Mouse (Mus musculus) ES-E14 (cell line): ENCODE measurements around the gene Gpr83. TPM values are rescaled to one million over a fixed set of nuclear protein-coding genes. Genes with fewer than 3 reads are reported as not detected.

ENCODE experiments used
- DNase-seq: peaks from one replicate; pipeline ENCODE4 v3.0.0-alpha.2; 2013; ENCODE audit warnings: low read depth, low spot score
- H3K27ac ChIP-seq: 2 replicates; pipeline ENCODE4 v1.5.1; 2012; ENCODE audit warnings: low read depth, mild to moderate bottlenecking, low read length, moderate library complexity, mixed read lengths; ENCODE audit not compliant: poor library complexity, insufficient read depth, severe bottlenecking
- H3K36me3 ChIP-seq: 2 replicates; pipeline ENCODE4 v1.6.1; 2012; ENCODE audit warnings: mild to moderate bottlenecking, low read length, moderate library complexity, mixed read lengths; ENCODE audit not compliant: control insufficient read depth, poor library complexity, insufficient read depth, severe bottlenecking
- H3K4me1 ChIP-seq, 2 experiments: fragments of 150-350 bp in 1 of 2; sonication (generic) in 1 of 2; 2 replicates each; pipeline ENCODE4 v1.6.1; 2012; ENCODE audit warnings: low read length in 2 of 2, mild to moderate bottlenecking in 1 of 2, mixed read lengths in 1 of 2; ENCODE audit not compliant: control insufficient read depth in 2 of 2, insufficient read depth in 2 of 2, poor library complexity in 1 of 2
- H3K4me3 ChIP-seq, 2 experiments: fragments of 150-350 bp in 1 of 2; sonication (generic) in 1 of 2; 2 replicates each; pipeline ENCODE4 v1.5.1; 2012; ENCODE audit warnings: low read length in 2 of 2, low read depth in 1 of 2, mild to moderate bottlenecking in 1 of 2, mixed read lengths in 1 of 2; ENCODE audit not compliant: insufficient read depth in 1 of 2, poor library complexity in 1 of 2, severe bottlenecking in 1 of 2
- H3K9ac ChIP-seq: 2 replicates; pipeline ENCODE4 v1.6.1; 2012; ENCODE audit warnings: low read depth, mild to moderate bottlenecking, low read length, mixed read lengths; ENCODE audit not compliant: poor library complexity, insufficient read depth, severe bottlenecking
- H3K9me3 ChIP-seq: fragments of 150-350 bp; sonication (generic); 2 replicates; pipeline ENCODE4 v1.6.1; 2012; ENCODE audit warnings: low read depth, mild to moderate bottlenecking, low read length; ENCODE audit not compliant: control insufficient read depth, insufficient read depth
- CHD2 ChIP-seq: IDR thresholded peaks from 2 replicates; pipeline ENCODE4 v1.6.1; 2014; ENCODE audit warnings: mild to moderate bottlenecking, low read depth, low read length, inconsistent platforms
- HCFC1 ChIP-seq: IDR thresholded peaks from 2 replicates; pipeline ENCODE4 v1.6.1; 2012; ENCODE audit warnings: low read length, inconsistent platforms, borderline replicate concordance; ENCODE audit not compliant: insufficient read depth
- MAFK ChIP-seq: IDR thresholded peaks from 2 replicates; pipeline ENCODE4 v1.6.1; 2014; ENCODE audit warnings: mild to moderate bottlenecking, low read depth, low read length, inconsistent platforms; ENCODE audit not compliant: insufficient read depth
- ZC3H11A ChIP-seq: IDR thresholded peaks from 2 replicates; pipeline ENCODE4 v1.6.1; 2012; ENCODE audit warnings: low read depth, mild to moderate bottlenecking, inconsistent platforms, low read length, borderline replicate concordance
- ZNF384 ChIP-seq: IDR thresholded peaks from 2 replicates; pipeline ENCODE4 v1.6.1; 2012; ENCODE audit warnings: low read depth, low read length, inconsistent platforms
- in situ Hi-C, 2 experiments: fragments of 600-800 bp; cut with MboI; formaldehyde crosslinking; loops; one replicate each; pipeline ENCODE4 v1.15.1; 2025; ENCODE audit warnings: low sequenced_read_pairs in 2 of 2, inconsistent platforms in 1 of 2; ENCODE audit not compliant: unreplicated experiment in 2 of 2
- total RNA-seq: library from RNA; depleted of rRNA; stranded (reverse); fragments of 300-350 nt; gene quantifications from 2 replicates; pipeline ENCODE4 v1.2.3, GENCODE M21; 2012

The Gpr83 gene
- total RNA-seq, 1 experiment: 0.49 TPM

DNA sequence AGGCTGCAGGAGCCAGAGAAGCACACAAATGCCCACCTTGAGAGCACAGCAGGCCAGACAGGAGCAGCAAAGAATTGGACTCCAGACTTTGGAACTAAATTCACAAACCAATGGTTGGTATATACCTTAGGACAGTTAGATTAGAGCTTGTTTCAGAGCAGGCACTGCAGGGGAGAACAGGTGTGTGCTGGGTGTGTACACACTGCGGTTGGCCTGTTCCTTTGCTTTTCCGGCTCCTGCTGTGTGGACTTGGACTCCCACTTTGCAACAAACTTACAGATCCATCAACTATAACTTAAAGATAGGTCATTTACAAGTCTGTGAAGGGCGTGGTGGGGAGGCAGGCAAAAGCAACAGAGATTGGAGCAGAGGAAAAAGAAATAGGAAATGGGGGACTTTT, 1.2 kb upstream of the Gpr83 start:
- Histone ChIP-seq H3K9ac (no peak overlapping the region), H3K36me3 (no peaks in the 10 kb centered on the region), H3K9me3 (no peaks in the 10 kb centered on the region), H3K4me3 (no peak overlapping the region), H3K4me1 (peaks cover 0 to 14% of the 10 kb centered on the region in 2 experiments; a peak in 2 of 4 replicates), H3K27ac (no peak overlapping the region)
- in situ Hi-C loops: loop anchor here in 1 of 2 experiments (25.0 kb wide), 1 partner anchor 154 kb away; no protein-coding TSS in a partner anchor
- TF ChIP-seq ZNF384 (no peak), CHD2 (no peak), HCFC1 (no peak), MAFK (no peak), ZC3H11A (no peak)
- no peak for DNase-seq

DNA sequence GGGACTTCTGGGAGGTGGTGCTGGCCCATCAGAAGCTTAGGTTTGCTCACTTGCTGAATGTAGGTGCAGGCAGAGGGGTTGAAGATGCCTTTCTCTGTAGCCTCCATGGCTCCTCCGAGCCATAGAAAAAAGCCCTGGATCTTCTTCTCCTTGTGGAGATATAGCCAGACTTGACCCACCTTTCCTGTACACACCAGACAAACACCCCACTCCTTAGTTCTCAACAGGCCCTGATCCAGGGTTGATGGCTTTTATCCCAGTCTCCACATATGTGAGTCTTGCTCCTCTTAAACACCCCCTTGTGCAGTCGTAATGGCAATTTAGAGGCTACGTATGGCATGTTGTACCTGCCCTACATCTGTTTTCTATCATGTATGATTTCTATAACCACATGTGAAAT, 3.1 kb downstream of the Gpr83 start:
- in situ Hi-C loops: loop anchor here (10.0 to 25.0 kb wide), 2 partner anchors 149 to 152 kb away; no protein-coding TSS in a partner anchor
- no peaks in the 10 kb centered on the region for H3K36me3 ChIP-seq
- H3K9me3 ChIP-seq: no peaks in the 10 kb centered on the region
- H3K4me1 ChIP-seq: peaks cover 0 to 11% of the 10 kb centered on the region in 2 experiments; a peak in 2 of 4 replicates
- no peak overlapping the region for H3K4me3 ChIP-seq
- no peak overlapping the region for H3K9ac ChIP-seq
- no peak for DNase-seq
- no peak for TF ChIP-seq MAFK
- no peak for TF ChIP-seq HCFC1
- no peak for TF ChIP-seq ZC3H11A
- no peak for TF ChIP-seq CHD2
- no peak for TF ChIP-seq ZNF384
- no peak overlapping the region for H3K27ac ChIP-seq

DNA sequence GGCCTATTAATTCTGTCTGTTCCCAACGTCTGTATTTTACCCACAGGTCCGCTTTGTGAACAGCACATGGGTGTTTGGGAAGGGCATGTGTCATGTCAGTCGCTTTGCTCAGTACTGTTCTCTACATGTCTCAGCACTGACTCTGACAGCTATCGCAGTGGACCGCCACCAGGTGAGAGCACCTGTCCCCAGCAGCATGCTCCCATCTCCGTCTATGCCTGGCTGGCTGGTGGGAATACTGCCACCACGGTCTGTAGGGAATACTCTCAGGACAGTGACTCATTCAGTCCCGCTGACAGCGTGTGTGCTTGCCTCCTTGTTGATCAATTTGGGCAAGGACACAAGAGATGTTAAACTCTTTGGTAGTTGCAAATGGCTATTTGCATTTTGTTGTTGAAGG, 4.7 kb downstream of the Gpr83 start:
- no peak overlapping the region for H3K27ac ChIP-seq
- in situ Hi-C loops: loop anchor here (10.0 to 25.0 kb wide), 2 partner anchors 148 to 150 kb away; no protein-coding TSS in a partner anchor
- TF ChIP-seq CHD2: no peak
- no peak for TF ChIP-seq HCFC1
- TF ChIP-seq ZC3H11A: no peak
- no peak for TF ChIP-seq ZNF384
- TF ChIP-seq MAFK: no peak
- H3K9ac ChIP-seq: no peak overlapping the region
- no peaks in the 10 kb centered on the region for H3K36me3 ChIP-seq
- peaks cover 4 to 5% of the 10 kb centered on the region in 2 experiments; a peak in 2 of 4 replicates for H3K4me1 ChIP-seq
- H3K4me3 ChIP-seq: no peak overlapping the region
- no peak for DNase-seq
- no peaks in the 10 kb centered on the region for H3K9me3 ChIP-seq

DNA sequence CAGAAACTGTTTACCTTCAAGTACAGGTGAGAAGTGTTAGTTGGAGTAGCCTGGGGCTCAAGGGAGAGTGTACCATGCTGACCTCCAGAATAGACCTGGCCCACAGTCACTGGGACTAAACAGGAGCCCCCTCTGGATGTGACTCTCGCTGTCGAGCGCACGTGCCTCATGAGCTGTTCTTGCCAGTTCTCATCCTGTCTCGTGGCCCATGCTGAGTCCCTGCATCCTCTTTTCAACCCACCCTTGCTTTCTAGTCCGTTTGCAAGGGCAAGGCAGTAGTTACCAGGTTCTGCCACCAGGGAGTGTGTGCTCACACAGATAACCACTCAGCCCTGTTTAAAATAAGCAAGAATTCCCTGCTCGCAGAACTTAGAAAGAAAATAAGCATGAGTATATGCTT, 6.9 kb downstream of the Gpr83 start:
- Histone ChIP-seq H3K4me1 (peaks cover 2 to 5% of the 10 kb centered on the region in 2 experiments; a peak in 1 of 4 replicates), H3K4me3 (no peak overlapping the region), H3K36me3 (no peaks in the 10 kb centered on the region), H3K9me3 (no peaks in the 10 kb centered on the region), H3K27ac (no peak overlapping the region), H3K9ac (no peak overlapping the region)
- TF ChIP-seq ZC3H11A (0 out of 2 replicates have a peak, but pooled peaks have one; percentile 43), ZNF384 (no peak)
- DNase-seq: peak; percentile 29
- in situ Hi-C loops: loop anchor here (10.0 to 25.0 kb wide), 2 partner anchors 145 to 148 kb away; no protein-coding TSS in a partner anchor

DNA sequence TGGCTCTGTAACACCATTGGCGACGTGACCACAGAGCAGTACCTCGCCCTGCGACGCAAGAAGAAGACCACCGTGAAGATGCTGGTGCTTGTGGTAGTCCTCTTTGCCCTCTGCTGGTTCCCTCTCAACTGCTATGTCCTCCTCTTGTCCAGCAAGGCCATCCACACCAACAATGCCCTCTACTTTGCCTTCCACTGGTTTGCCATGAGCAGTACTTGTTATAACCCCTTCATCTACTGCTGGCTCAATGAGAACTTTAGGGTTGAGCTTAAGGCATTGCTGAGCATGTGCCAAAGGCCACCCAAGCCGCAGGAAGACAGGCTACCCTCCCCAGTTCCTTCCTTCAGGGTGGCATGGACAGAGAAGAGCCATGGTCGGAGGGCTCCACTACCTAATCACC, 8.3 kb downstream of the Gpr83 start:
- H3K9me3 ChIP-seq: no peaks in the 10 kb centered on the region

More for the DNA sequence above, 8.3 kb downstream of the Gpr83 start:
- DNase-seq: no peak
- H3K9ac ChIP-seq: no peak overlapping the region
- no peak overlapping the region for H3K4me3 ChIP-seq
- peaks cover 2 to 7% of the 10 kb centered on the region in 2 experiments; a peak in 1 of 4 replicates for H3K4me1 ChIP-seq
- in situ Hi-C loops: loop anchor here (10.0 to 25.0 kb wide), 2 partner anchors 144 to 146 kb away; no protein-coding TSS in a partner anchor
- H3K36me3 ChIP-seq: no peaks in the 10 kb centered on the region
- TF ChIP-seq CHD2 (no peak), HCFC1 (no peak), ZNF384 (no peak), MAFK (no peak), ZC3H11A (no peak)
- no peak overlapping the region for H3K27ac ChIP-seq
